Mouse (Mus musculus) heart, postnatal 0 days (tissue): ENCODE data around the gene Maats1.

ENCODE experiments used
- CTCF ChIP-seq: IDR thresholded peaks from 2 replicates; pipeline ENCODE4 v1.5.1; 2016; ENCODE audit warnings: antibody characterized with exemption, control low read depth, low read depth
- EP300 ChIP-seq: IDR thresholded peaks from 2 replicates; pipeline ENCODE4 v1.6.1; 2016; ENCODE audit warnings: antibody characterized with exemption, low read depth

GRCm38 (mm10) chr16:38379926-38380325, 38.0 kb upstream of the Maats1 start:
- TF ChIP-seq EP300 (no peak), CTCF (no peak)
